Mouse (Mus musculus): ENCODE data around the gene Gramd1b. TPM values are rescaled to one million over a fixed set of nuclear protein-coding genes. Genes with fewer than 3 reads are reported as not detected.

Gene Gramd1b
- polyA plus RNA-seq, 1 experiment from 2014 or later: 2.7 TPM

GRCm38 (mm10) chr9:40450417-40450714 lies 80.8 kb downstream of the Gramd1b start:
- peaks cover 20% of the 10 kb centered on the region for H3K27me3 ChIP-seq (ENCODE audit: low read depth, poor library complexity, severe bottlenecking)
- H3K9me3 ChIP-seq (replicated peaks): no peaks in the 10 kb centered on the region
- no peaks in the 10 kb centered on the region for H3K36me3 ChIP-seq
- no peak overlapping the region for H3K27ac ChIP-seq
- no peak overlapping the region for H3K4me3 ChIP-seq
- 84% methylated on average over 7 of the region's 7 CpGs for WGBS
- peaks cover 7% of the 10 kb centered on the region for H3K4me1 ChIP-seq
- no peak for DNase-seq (ENCODE audit: low spot score)

GRCm38 (mm10) chr9:40449610-40450416 lies 81.4 kb downstream of the Gramd1b start:
- Histone ChIP-seq H3K36me3 (no peaks in the 10 kb centered on the region), H3K27me3 (ENCODE audit: low read depth, poor library complexity, severe bottlenecking) (peaks cover 15% of the 10 kb centered on the region), H3K9me3 (replicated peaks) (no peaks in the 10 kb centered on the region), H3K4me3 (no peak overlapping the region), H3K4me1 (peaks cover 1% of the 10 kb centered on the region; the same call in 1 of the 2 replicates), H3K27ac (no peak overlapping the region)
- DNase-seq (ENCODE audit: low spot score): no peak
- WGBS: 84% methylated on average over 10 of the region's 10 CpGs

- H3K9me3 ChIP-seq (replicated peaks): no peaks in the 10 kb centered on the region
- no peak overlapping the region for H3K27ac ChIP-seq
- H3K27me3 ChIP-seq (ENCODE audit: low read depth, poor library complexity, severe bottlenecking): peaks cover 4% of the 10 kb centered on the region
- DNase-seq (ENCODE audit: low spot score): no peak
- no peaks in the 10 kb centered on the region for H3K36me3 ChIP-seq
- H3K4me3 ChIP-seq: no peak overlapping the region
- 89% methylated on average over 2 of the region's 2 CpGs for WGBS
- no peaks in the 10 kb centered on the region; the same call in 1 of the 2 replicates for H3K4me1 ChIP-seq
These were observed 82.4 kb downstream of the Gramd1b start for GRCm38 (mm10) chr9:40448646-40449243.

GRCm38 (mm10) chr9:40447265-40447664 lies 83.9 kb downstream of the Gramd1b start:
- Histone ChIP-seq H3K27me3 (ENCODE audit: low read depth, poor library complexity, severe bottlenecking) (no peaks in the 10 kb centered on the region), H3K4me1 (no peaks in the 10 kb centered on the region; the same call in 1 of the 2 replicates), H3K9me3 (replicated peaks) (no peaks in the 10 kb centered on the region), H3K4me3 (no peak overlapping the region), H3K36me3 (no peaks in the 10 kb centered on the region), H3K27ac (no peak overlapping the region)
- no peak for DNase-seq (ENCODE audit: low spot score)
- WGBS: 81% methylated on average over 4 of the region's 4 CpGs

- no peak overlapping the region for H3K4me3 ChIP-seq
- H3K4me1 ChIP-seq: no peaks in the 10 kb centered on the region; the same call in 1 of the 2 replicates
- H3K36me3 ChIP-seq: no peaks in the 10 kb centered on the region
- no peaks in the 10 kb centered on the region for H3K9me3 ChIP-seq (replicated peaks)
- no peak for DNase-seq (ENCODE audit: low spot score)
- no peaks in the 10 kb centered on the region for H3K27me3 ChIP-seq (ENCODE audit: low read depth, poor library complexity, severe bottlenecking)
- 89% methylated on average over 6 of the region's 6 CpGs for WGBS
- no peak overlapping the region for H3K27ac ChIP-seq
These were observed 86.2 kb downstream of the Gramd1b start for GRCm38 (mm10) chr9:40444961-40445360.

- Histone ChIP-seq H3K27me3 (ENCODE audit: low read depth, poor library complexity, severe bottlenecking) (no peaks in the 10 kb centered on the region), H3K4me1 (peaks cover 8% of the 10 kb centered on the region), H3K4me3 (no peak overlapping the region), H3K27ac (no peak overlapping the region), H3K36me3 (no peaks in the 10 kb centered on the region), H3K9me3 (replicated peaks) (no peaks in the 10 kb centered on the region)
- DNase-seq (ENCODE audit: low spot score): no peak
- 50% methylated on average over 5 of the region's 5 CpGs for WGBS
These were observed 88.4 kb downstream of the Gramd1b start for GRCm38 (mm10) chr9:40442784-40443183.

- WGBS: 89% methylated on average over 8 of the region's 8 CpGs
- Histone ChIP-seq H3K27me3 (ENCODE audit: low read depth, poor library complexity, severe bottlenecking) (no peaks in the 10 kb centered on the region), H3K4me3 (no peak overlapping the region), H3K36me3 (no peaks in the 10 kb centered on the region), H3K9me3 (replicated peaks) (no peaks in the 10 kb centered on the region), H3K27ac (no peak overlapping the region), H3K4me1 (peaks cover 8% of the 10 kb centered on the region)
- DNase-seq (ENCODE audit: low spot score): no peak
These were observed 91.1 kb downstream of the Gramd1b start for GRCm38 (mm10) chr9:40439973-40440687.

GRCm38 (mm10) chr9:40438731-40439526 lies 92.3 kb downstream of the Gramd1b start:
- no peak overlapping the region for H3K27ac ChIP-seq
- H3K27me3 ChIP-seq (ENCODE audit: low read depth, poor library complexity, severe bottlenecking): no peaks in the 10 kb centered on the region
- no peak overlapping the region for H3K4me3 ChIP-seq
- no peak for DNase-seq (ENCODE audit: low spot score)
- H3K36me3 ChIP-seq: no peaks in the 10 kb centered on the region
- peaks cover 8% of the 10 kb centered on the region for H3K4me1 ChIP-seq
- no peaks in the 10 kb centered on the region for H3K9me3 ChIP-seq (replicated peaks)
- WGBS: 66% methylated on average over 12 of the region's 12 CpGs

- Histone ChIP-seq H3K4me1 (peaks cover 8% of the 10 kb centered on the region), H3K27me3 (ENCODE audit: low read depth, poor library complexity, severe bottlenecking) (no peaks in the 10 kb centered on the region), H3K4me3 (no peak overlapping the region), H3K9me3 (replicated peaks) (no peaks in the 10 kb centered on the region), H3K36me3 (no peaks in the 10 kb centered on the region), H3K27ac (no peak overlapping the region)
- no peak for DNase-seq (ENCODE audit: low spot score)
- WGBS: 68% methylated on average over 7 of the region's 7 CpGs
These were observed 93.3 kb downstream of the Gramd1b start for GRCm38 (mm10) chr9:40437891-40438290.

- DNase-seq (ENCODE audit: low spot score): no peak
- H3K27me3 ChIP-seq (ENCODE audit: low read depth, poor library complexity, severe bottlenecking): no peaks in the 10 kb centered on the region
- no peaks in the 10 kb centered on the region for H3K36me3 ChIP-seq
- no peaks in the 10 kb centered on the region for H3K9me3 ChIP-seq (replicated peaks)
- no peaks in the 10 kb centered on the region for H3K4me1 ChIP-seq
- no peak overlapping the region for H3K4me3 ChIP-seq
- 93% methylated on average over 5 of the region's 5 CpGs for WGBS
- H3K27ac ChIP-seq: no peak overlapping the region
These were observed 97.9 kb downstream of the Gramd1b start for GRCm38 (mm10) chr9:40433286-40433685.

- H3K27me3 ChIP-seq (ENCODE audit: low read depth, poor library complexity, severe bottlenecking): no peaks in the 10 kb centered on the region
- DNase-seq (ENCODE audit: low spot score): no peak
- H3K36me3 ChIP-seq: no peaks in the 10 kb centered on the region
- no peaks in the 10 kb centered on the region for H3K4me1 ChIP-seq
- H3K27ac ChIP-seq: no peak overlapping the region
- no peaks in the 10 kb centered on the region for H3K9me3 ChIP-seq (replicated peaks)
- WGBS: 77% methylated on average over 8 of the region's 8 CpGs
- no peak overlapping the region for H3K4me3 ChIP-seq
These were observed 100.2 kb downstream of the Gramd1b start for GRCm38 (mm10) chr9:40430969-40431368.

GRCm38 (mm10) chr9:40427663-40428062 lies 103.5 kb downstream of the Gramd1b start:
- no peak overlapping the region for H3K27ac ChIP-seq
- H3K36me3 ChIP-seq: no peaks in the 10 kb centered on the region
- no peak overlapping the region for H3K4me3 ChIP-seq
- no peaks in the 10 kb centered on the region for H3K27me3 ChIP-seq (ENCODE audit: low read depth, poor library complexity, severe bottlenecking)
- DNase-seq (ENCODE audit: low spot score): no peak
- 96% methylated on average over 2 of the region's 2 CpGs for WGBS
- no peaks in the 10 kb centered on the region for H3K4me1 ChIP-seq
- H3K9me3 ChIP-seq (replicated peaks): no peaks in the 10 kb centered on the region

Data from limb, embryonic 10.5 days (tissue).